Mouse (Mus musculus) yolk sac, embryonic 10.5 days (tissue): ENCODE results near the gene Gm49416.
"Not testable (repeated sequence)": the region's sequence is repeated elsewhere in the genome, so short reads cannot be mapped to it uniquely, and the experiment has no call there.

ENCODE experiments used
- DNase-seq: peaks from one replicate; pipeline ENCODE4 v3.0.0-alpha.2; 2017; ENCODE audit warnings: low spot score

Gene Gm49416

DNA sequence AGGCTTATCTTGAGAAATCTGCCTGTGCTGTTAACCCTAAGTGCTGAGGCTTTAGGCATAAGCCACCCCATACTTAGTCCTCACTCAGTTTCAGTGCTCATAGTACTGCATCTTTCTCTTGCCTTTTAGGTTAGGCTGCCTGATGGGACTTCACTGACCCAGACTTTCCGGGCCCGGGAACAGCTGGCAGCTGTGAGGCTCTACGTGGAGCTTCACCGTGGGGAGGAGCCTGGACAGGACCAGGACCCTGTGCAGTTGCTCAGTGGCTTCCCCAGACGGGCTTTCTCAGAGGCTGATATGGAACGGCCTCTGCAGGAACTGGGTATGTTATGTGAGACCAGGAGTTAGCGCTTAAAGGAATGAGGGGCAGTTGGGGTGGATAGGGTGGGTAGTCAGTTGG is 13.7 kb upstream of the Gm49416 start:
- DNase-seq = no peak

GRCm38 (mm10) chr19:8880311-8881033 is 8.3 kb upstream of the Gm49416 start, which contains the start of gene Uqcc3:
TSS of gene Uqcc3 (minus strand) at chr19:8880923.
- DNase-seq = peak; percentile 89

DNA sequence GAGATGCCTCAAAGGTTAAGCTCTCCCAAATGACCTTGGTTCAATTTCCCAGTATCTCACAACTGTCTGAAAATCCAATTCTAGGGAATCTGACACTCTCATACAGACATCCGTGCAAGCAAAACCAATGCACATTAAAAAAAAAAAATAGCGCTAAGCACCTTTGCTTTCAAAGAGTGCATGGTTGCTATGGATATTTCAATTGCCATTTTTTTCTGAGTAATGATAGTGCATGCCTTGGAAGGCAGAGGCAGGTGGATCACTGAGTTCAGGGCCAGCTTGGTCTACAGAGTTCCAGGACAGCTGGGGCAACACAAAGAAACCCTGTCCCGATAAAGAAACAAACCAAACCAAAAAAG is 7.7 kb upstream of the Gm49416 start:
- DNase-seq = no peak

- DNase-seq = no peak
These were observed 5.1 kb upstream of the Gm49416 start, which contains the start of the genes Lbhd1 and Gm49403 for GRCm38 (mm10) chr19:8883616-8884015. TSS of gene Lbhd1 (plus strand) at chr19:8883732. TSS of gene Gm49403 (plus strand) at chr19:8883930.

GRCm38 (mm10) chr19:8886916-8887584 is 1.7 kb upstream of the Gm49416 start:
- no peak for DNase-seq

- DNase-seq = no peak
These were observed 902 bp upstream of the Gm49416 start for GRCm38 (mm10) chr19:8887585-8888463.

DNA sequence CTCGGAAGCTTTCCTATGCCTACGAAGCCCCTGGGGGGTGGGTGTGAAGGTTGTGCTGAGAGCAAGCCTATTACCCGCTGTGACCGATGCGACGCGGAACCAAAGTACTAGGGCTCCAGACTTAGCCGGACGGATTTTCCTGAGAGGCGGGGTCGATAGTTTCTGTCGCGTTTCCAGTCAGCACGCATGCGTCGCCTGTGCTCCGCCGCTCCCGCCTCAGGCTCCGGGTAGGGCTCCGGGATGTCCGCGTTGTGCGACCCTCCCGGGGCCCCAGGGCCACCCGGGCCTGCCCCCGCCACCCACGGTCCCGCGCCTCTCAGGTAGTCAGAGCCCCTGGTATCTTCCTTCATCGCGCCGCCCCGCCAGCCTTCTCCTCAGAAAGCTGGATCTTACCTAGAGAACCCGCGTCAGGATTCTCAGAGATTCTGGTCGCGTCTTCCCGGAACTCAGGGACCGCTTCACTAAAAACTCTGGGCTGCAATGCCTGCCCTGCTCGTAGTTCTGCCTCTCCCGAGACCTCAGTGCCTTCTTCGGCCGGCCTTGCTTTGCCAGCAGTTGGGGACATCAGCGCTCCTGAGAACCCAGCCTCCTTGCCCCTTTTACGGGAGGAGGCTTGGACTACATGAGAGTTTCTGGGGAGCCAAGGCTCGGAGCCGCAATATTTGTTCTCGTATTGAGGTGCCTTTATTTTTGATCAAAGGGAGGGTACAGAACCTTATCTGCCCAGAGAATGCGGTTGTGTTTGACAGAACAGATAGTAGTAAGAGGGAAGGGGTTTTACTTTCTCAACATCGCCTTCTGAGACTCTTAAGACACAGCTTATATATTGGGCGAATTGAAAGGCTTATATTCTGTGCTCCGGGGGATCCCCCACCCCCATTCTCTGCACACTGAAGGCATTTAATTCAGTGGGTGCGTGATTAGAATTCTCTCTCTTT is 4.4 kb downstream of the Gm49416 start, which contains the start of gene Ints5:
Gene Ints5, plus strand, starts transcription at position 177 of the 938 bp plus-strand sequence.
- DNase-seq = peak; percentile 88

DNA sequence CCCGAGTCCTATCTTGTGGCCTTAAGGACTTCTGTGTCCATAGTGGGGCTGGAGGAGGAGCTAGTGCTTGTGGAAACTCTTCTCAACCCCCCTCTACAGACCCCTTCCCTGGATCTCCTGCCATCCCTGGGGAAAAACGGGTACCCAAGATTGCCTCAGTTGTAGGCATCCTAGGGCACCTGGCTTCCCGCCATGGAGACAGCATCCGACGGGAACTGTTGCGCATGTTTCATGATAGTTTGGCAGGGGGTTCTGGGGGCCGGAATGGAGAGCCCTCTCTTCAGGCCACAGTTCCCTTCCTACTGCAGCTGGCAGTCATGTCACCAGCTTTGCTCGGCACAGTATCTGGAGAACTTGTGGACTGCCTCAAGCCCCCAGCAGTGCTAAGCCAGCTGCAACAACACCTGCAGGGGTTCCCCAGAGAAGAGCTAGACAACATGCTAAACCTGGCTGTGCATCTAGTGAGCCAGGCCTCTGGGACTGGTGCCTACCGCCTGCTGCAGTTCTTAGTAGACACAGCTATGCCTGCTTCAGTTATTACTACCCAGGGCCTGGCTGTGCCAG is 6.8 kb downstream of the Gm49416 start:
- no peak for DNase-seq

GRCm38 (mm10) chr19:8896231-8896630 is 7.5 kb downstream of the Gm49416 start:
- not testable (repeated sequence) for DNase-seq

DNA sequence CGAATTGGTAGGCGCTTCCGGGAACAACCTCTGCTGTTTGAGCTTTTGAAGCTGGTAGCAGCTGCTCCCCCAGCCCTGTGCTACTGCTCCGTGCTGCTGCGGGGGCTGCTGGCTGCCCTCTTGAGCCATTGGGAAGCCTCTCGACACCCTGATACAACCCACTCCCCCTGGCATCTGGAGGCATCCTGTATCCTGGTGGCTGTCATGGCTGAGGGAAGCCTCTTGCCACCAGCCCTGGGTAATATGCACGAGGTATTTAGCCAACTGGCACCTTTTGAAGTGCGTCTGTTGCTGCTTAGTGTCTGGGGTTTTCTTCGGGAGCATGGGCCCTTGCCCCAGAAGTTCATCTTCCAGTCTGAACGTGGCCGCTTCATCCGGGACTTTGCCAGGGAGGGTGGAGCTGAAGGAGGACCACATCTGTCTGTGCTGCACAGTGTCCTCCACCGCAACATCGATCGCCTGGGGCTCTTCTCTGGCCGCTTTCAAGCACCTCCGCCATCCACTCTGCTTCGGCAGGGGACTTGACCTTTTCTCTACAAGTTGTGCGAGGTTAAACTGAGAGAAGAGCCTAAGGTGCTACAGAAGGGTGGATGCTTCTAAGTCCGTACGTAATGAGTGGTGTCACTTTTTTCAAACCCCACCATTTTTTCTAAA is 8.6 kb downstream of the Gm49416 start:
- not testable (repeated sequence) for DNase-seq

- DNase-seq = peak; percentile 96
These were observed 9.3 kb downstream of the Gm49416 start, which contains the start of gene Ganab for GRCm38 (mm10) chr19:8897865-8898495. TSS of gene Ganab (plus strand) at chr19:8898071.

GRCm38 (mm10) chr19:8898576-8898975 is 9.8 kb downstream of the Gm49416 start:
- no peak for DNase-seq

DNA sequence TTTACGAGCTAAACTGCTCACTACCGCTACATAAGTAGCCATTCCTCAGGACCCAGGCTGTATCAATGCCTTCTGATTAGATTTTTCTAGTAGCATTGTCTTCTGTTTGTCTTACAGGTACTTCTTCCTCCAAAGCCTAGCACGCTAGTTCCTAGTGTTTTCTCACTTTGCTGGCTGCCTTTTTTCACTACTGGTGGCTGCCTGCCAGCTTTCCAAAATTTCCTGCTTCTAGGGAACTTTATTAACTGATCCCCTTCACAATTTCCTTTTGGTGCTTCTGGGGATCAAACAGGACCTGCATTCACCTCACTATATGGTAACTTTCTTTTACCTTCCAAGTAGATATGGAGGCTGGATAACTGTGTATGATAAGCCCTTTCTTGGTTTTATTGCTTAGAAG is 10.4 kb downstream of the Gm49416 start:
- no peak for DNase-seq

- no peak for DNase-seq
These were observed 14.7 kb downstream of the Gm49416 start for GRCm38 (mm10) chr19:8903412-8903811.

DNA sequence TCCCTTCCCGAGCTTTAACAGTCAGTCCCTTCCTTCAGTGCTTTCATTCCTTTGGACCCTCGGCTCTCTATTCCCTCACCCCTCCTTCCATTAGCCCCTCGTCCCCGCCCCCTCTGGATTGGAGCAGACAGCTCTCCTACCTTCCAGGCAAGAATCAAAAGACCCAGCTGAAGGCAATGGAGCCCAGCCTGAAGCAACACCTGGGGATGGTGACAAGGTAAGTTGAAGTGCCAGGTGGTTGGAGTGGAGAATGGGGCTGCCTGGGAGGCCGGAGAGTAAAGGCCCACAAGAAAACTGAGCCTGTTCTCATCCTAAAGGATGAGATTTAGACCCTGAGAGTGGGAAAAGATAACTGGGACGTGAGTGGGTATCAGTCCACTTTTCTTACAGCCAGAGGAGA is 19.8 kb downstream of the Gm49416 start:
- DNase-seq = no peak

GRCm38 (mm10) chr19:8911810-8912209 is 23.1 kb downstream of the Gm49416 start:
- DNase-seq = no peak

- no peak for DNase-seq
These were observed 25.5 kb downstream of the Gm49416 start for GRCm38 (mm10) chr19:8914212-8914611.

- DNase-seq = no peak
These were observed 30.3 kb downstream of the Gm49416 start for GRCm38 (mm10) chr19:8919000-8919399.

- no peak for DNase-seq
These were observed 31.0 kb downstream of the Gm49416 start for GRCm38 (mm10) chr19:8919684-8920072.
